Mouse (Mus musculus) skeletal muscle tissue, adult 2 months (tissue): ENCODE measurements at regions not wholly inside any gene's neighbourhood (a gene's known extent, or its start where the extent isn't known, plus 50 kb on each side); places are given as distances from the start of the nearest gene placed in this dataset.

Source experiments
- DNase-seq: peaks from one replicate; pipeline ENCODE4 v3.0.0-alpha.2; 2012; ENCODE audit warnings: low read depth, low spot score

GRCm38 (mm10) chr1:66099562-66100444 is 75.3 kb upstream of the Map2 start:
- no peak for DNase-seq

- DNase-seq, result no peak
Observed at GRCm38 (mm10) chr1:66101419-66101818, 73.7 kb upstream of the Map2 start.

- no peak for DNase-seq
Observed at GRCm38 (mm10) chr1:66104493-66104892, 70.6 kb upstream of the Map2 start.

- no peak for DNase-seq
Observed at GRCm38 (mm10) chr1:66105206-66105605, 69.9 kb upstream of the Map2 start.

- no peak for DNase-seq
Observed at GRCm38 (mm10) chr1:66108051-66108450, 67.0 kb upstream of the Map2 start.

GRCm38 (mm10) chr1:66113916-66114315 is 61.2 kb upstream of the Map2 start:
- peak; percentile 1 for DNase-seq

- DNase-seq, result peak; percentile 1
Observed at GRCm38 (mm10) chr1:66115330-66115729, 59.7 kb upstream of the Map2 start.
